Mouse (Mus musculus) spleen, postnatal 10 days (tissue): ENCODE measurements around the gene Olfr981.
"Not testable (repeated sequence)": the region's sequence is repeated elsewhere in the genome, so short reads cannot be mapped to it uniquely, and the experiment has no call there.

Experiments used
- DNase-seq, 2 experiments: peaks; one replicate each; pipeline ENCODE4 v3.0.0; 2021 to 2022; ENCODE audit warnings: low spot score in 2 of 2

Gene Olfr981

DNA sequence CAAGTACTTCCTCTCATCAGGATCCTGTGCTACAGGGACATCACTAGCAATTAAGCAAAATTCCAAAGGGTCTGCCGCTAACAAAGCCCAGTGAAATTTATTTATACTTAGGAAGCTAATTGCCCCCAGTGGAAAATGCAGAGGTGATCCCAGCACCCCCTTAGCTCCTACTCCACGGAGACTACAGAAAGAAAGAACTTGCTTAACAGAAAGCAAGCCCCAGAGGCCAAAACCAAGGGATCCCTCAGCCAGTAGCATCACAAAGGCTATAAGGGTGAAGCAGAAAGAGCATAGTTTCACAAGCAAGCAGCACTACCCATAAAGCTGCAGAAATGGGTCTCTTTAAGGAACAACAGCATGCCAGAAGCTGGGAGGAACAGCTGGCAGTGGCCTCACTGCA, at the start of gene Olfr981:
Gene Olfr981, plus strand, starts transcription at position 301 of the 400 bp plus-strand sequence.
- no peak for DNase-seq

- DNase-seq = not testable (repeated sequence)
Observed at GRCm38 (mm10) chr9:39976581-39977145, 44.6 kb upstream of the Olfr981 start.

DNA sequence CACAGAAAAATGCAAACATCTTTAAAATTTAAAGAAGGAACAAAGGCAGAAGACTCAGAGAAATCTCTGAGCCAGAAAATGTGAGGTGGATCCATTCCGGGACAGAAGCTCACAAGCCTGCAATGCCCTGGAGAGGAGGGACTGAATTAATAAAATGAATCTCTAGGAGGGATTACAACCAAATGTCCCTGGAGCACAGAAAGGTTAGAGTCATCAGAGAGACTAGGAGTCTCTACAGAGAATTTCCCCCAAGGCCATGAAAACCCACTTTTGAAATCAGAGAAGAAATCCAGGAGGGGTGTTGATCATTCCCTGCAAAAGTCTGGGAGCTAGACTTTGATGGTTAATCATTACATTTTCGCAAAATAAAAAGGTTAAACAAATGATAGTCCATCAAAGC, 29.5 kb upstream of the Olfr981 start, which contains the start of gene Olfr978:
Gene Olfr978, plus strand, starts transcription at position 301 of the 400 bp plus-strand sequence.
- DNase-seq = no peak

- DNase-seq = no peak
Observed at GRCm38 (mm10) chr9:40003365-40003764, 17.9 kb upstream of the Olfr981 start, which contains the start of gene Olfr979. Gene Olfr979, minus strand, starts transcription at chr9:40003465.

GRCm38 (mm10) chr9:40009482-40009881, 11.8 kb upstream of the Olfr981 start, which contains the start of gene Olfr980:
Gene Olfr980, minus strand, starts transcription at chr9:40009582.
- no peak for DNase-seq

DNA sequence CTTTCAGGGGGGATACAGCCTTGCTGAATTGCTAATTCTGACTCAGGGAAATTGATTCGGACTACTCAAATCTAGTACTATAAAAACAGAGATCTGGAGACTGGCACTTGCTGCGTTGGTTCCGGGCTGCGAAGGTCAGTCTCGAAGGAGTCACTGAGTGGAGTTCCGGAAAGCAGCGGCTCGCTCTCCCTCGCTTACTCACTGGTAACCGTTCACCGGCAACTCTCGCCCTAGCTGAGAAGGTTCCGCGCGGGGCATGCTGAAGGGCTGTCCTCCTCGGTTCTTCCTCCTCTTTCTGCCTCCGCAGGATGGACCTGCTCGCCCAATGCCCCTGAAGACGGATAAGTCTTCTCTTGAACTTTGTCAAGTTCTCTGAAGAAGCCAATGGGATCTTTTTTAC, 28.9 kb downstream of the Olfr981 start:
- DNase-seq = no peak

GRCm38 (mm10) chr9:40073529-40073928, 52.3 kb downstream of the Olfr981 start, which contains the start of gene Olfr982:
Gene Olfr982, plus strand, starts transcription at chr9:40073829.
- DNase-seq = no peak
